Mouse (Mus musculus): ENCODE data around the gene Prr23a3. TPM values are rescaled to one million over a fixed set of nuclear protein-coding genes. Genes with fewer than 3 reads are reported as not detected.

The Prr23a3 gene
- polyA plus RNA-seq, 1 experiment from 2014 or later, result not detected

GRCm38 (mm10) chr9:98842117-98842516, 22.4 kb upstream of the Prr23a3 start, which contains the start of gene Prr23a1:
TSS of gene Prr23a1 (plus strand) at chr9:98842503.
- peak within 1 kb of the TSS; percentile 7; the same call in 1 of the 2 replicates for H3K4me3 ChIP-seq (replicated peaks; ENCODE audit: low read length)
- no peaks in the 10 kb centered on the region for H3K9me3 ChIP-seq (ENCODE audit: control insufficient read depth, low read length)
- H3K4me1 ChIP-seq (replicated peaks; ENCODE audit: control insufficient read depth, insufficient read depth, low read length), result no peaks in the 10 kb centered on the region
- ATAC-seq (ENCODE audit: low FRiP score) (no peak), DNase-seq (ENCODE audit: low spot score) (no peak)
- H3K27me3 ChIP-seq (ENCODE audit: control insufficient read depth, insufficient read depth, low read length), result no peaks in the 10 kb centered on the region
- no peak within 1 kb of the TSS for H3K9ac ChIP-seq
- peak within 1 kb of the TSS; percentile 34 for H3K4me2 ChIP-seq (replicated peaks)
- WGBS, result 57% methylated on average over 22 of the region's 22 CpGs
- H3K27ac ChIP-seq, result no peak within 1 kb of the TSS
- no peaks in the 10 kb centered on the region for H3K36me3 ChIP-seq (replicated peaks; ENCODE audit: control insufficient read depth, insufficient read depth)

- DNase-seq (ENCODE audit: low spot score) (no peak), ATAC-seq (ENCODE audit: low FRiP score) (no peak)
- Histone ChIP-seq H3K4me3 (replicated peaks; ENCODE audit: low read length) (no peak within 1 kb of the TSS), H3K9me3 (ENCODE audit: control insufficient read depth, low read length) (no peaks in the 10 kb centered on the region), H3K27me3 (ENCODE audit: control insufficient read depth, insufficient read depth, low read length) (no peaks in the 10 kb centered on the region), H3K4me1 (replicated peaks; ENCODE audit: control insufficient read depth, insufficient read depth, low read length) (no peaks in the 10 kb centered on the region), H3K9ac (no peak within 1 kb of the TSS), H3K27ac (no peak within 1 kb of the TSS), H3K4me2 (replicated peaks) (no peak within 1 kb of the TSS), H3K36me3 (replicated peaks; ENCODE audit: control insufficient read depth, insufficient read depth) (no peaks in the 10 kb centered on the region)
- 75% methylated on average over 18 of the region's 18 CpGs for WGBS
Observed at GRCm38 (mm10) chr9:98856210-98856609, 8.4 kb upstream of the Prr23a3 start, which contains the start of gene Prr23a2. TSS of gene Prr23a2 (plus strand) at chr9:98856494.

- 71% methylated on average over 3 of the region's 3 CpGs for WGBS
- no peak overlapping the region for H3K9ac ChIP-seq
Observed at GRCm38 (mm10) chr9:98863463-98863862, 1.1 kb upstream of the Prr23a3 start.

GRCm38 (mm10) chr9:98901486-98901885, 36.9 kb downstream of the Prr23a3 start:
- ATAC-seq (ENCODE audit: low FRiP score) (no peak), DNase-seq (ENCODE audit: low spot score) (no peak)
- Histone ChIP-seq H3K4me3 (replicated peaks; ENCODE audit: low read length) (no peak overlapping the region), H3K27ac (no peak overlapping the region), H3K27me3 (ENCODE audit: control insufficient read depth, insufficient read depth, low read length) (no peaks in the 10 kb centered on the region), H3K36me3 (replicated peaks; ENCODE audit: control insufficient read depth, insufficient read depth) (no peaks in the 10 kb centered on the region), H3K9me3 (ENCODE audit: control insufficient read depth, low read length) (peaks cover 7% of the 10 kb centered on the region), H3K4me2 (replicated peaks) (no peak overlapping the region), H3K4me1 (replicated peaks; ENCODE audit: control insufficient read depth, insufficient read depth, low read length) (no peaks in the 10 kb centered on the region), H3K9ac (no peak overlapping the region)
- 84% methylated on average over 1 of the region's 1 CpGs for WGBS

More at GRCm38 (mm10) chr9:98863463-98863862, 1.1 kb upstream of the Prr23a3 start:
- Histone ChIP-seq H3K4me2 (replicated peaks) (no peak overlapping the region), H3K27me3 (ENCODE audit: control insufficient read depth, insufficient read depth, low read length) (no peaks in the 10 kb centered on the region), H3K4me1 (replicated peaks; ENCODE audit: control insufficient read depth, insufficient read depth, low read length) (no peaks in the 10 kb centered on the region), H3K9me3 (ENCODE audit: control insufficient read depth, low read length) (no peaks in the 10 kb centered on the region), H3K27ac (no peak overlapping the region), H3K36me3 (replicated peaks; ENCODE audit: control insufficient read depth, insufficient read depth) (no peaks in the 10 kb centered on the region), H3K4me3 (replicated peaks; ENCODE audit: low read length) (no peak overlapping the region)
- ATAC-seq (ENCODE audit: low FRiP score), result no peak
- DNase-seq (ENCODE audit: low spot score), result no peak

GRCm38 (mm10) chr9:98902819-98903218, 38.3 kb downstream of the Prr23a3 start, which contains the start of gene 7420426K07Rik:
TSS of gene 7420426K07Rik (plus strand) at chr9:98903119.
- no peak within 1 kb of the TSS for H3K4me3 ChIP-seq (replicated peaks; ENCODE audit: low read length)
- 91% methylated on average over 2 of the region's 2 CpGs for WGBS
- no peak within 1 kb of the TSS for H3K27ac ChIP-seq
- H3K4me2 ChIP-seq (replicated peaks), result no peak within 1 kb of the TSS
- no peaks in the 10 kb centered on the region for H3K36me3 ChIP-seq (replicated peaks; ENCODE audit: control insufficient read depth, insufficient read depth)
- DNase-seq (ENCODE audit: low spot score) (no peak), ATAC-seq (ENCODE audit: low FRiP score) (no peak)
- H3K4me1 ChIP-seq (replicated peaks; ENCODE audit: control insufficient read depth, insufficient read depth, low read length), result no peaks in the 10 kb centered on the region
- H3K9me3 ChIP-seq (ENCODE audit: control insufficient read depth, low read length), result no peaks in the 10 kb centered on the region
- no peaks in the 10 kb centered on the region for H3K27me3 ChIP-seq (ENCODE audit: control insufficient read depth, insufficient read depth, low read length)
- H3K9ac ChIP-seq, result no peak within 1 kb of the TSS

Other genes starting within 250 kb of the Prr23a3 start
- gene Prr23a1, start 22.3 kb upstream of the Prr23a3 start, polyA plus RNA-seq (2014; fragmentation: Nextera tagmentation; extraction: Ambion mirVana), result 0.54 TPM in 1 of 2 replicates, not detected in the other
- not detected in 2 replicates for gene Prr23a2, start 8.3 kb upstream of the Prr23a3 start, polyA plus RNA-seq (2014; fragmentation: Nextera tagmentation; extraction: Ambion mirVana)
- not detected in 2 replicates for gene 7420426K07Rik, start 38.4 kb downstream of the Prr23a3 start, polyA plus RNA-seq (2014; fragmentation: Nextera tagmentation; extraction: Ambion mirVana)
- 0.90 and 0.98 TPM in 2 replicates for gene Foxl2, start 90.5 kb downstream of the Prr23a3 start, polyA plus RNA-seq (2014; fragmentation: Nextera tagmentation; extraction: Ambion mirVana)
- 114 and 124 TPM in 2 replicates for gene Faim, start 121.6 kb downstream of the Prr23a3 start, polyA plus RNA-seq (2014; fragmentation: Nextera tagmentation; extraction: Ambion mirVana)
- gene Gm1123, start 170.9 kb downstream of the Prr23a3 start, polyA plus RNA-seq (2014; fragmentation: Nextera tagmentation; extraction: Ambion mirVana), result 0.13 and 0.20 TPM in 2 replicates